Mouse (Mus musculus) hindbrain, embryonic 10.5 days (tissue): ENCODE results near the gene Plk4. TPM values are rescaled to one million over a fixed set of nuclear protein-coding genes. Genes with fewer than 3 reads are reported as not detected.
A peak's percentile ranks its signal among the peaks of the same experiment; 100 is the strongest.
"Not testable (repeated sequence)": the region's sequence is repeated elsewhere in the genome, so short reads cannot be mapped to it uniquely, and the experiment has no call there.

Experiments used
- DNase-seq: peaks from one replicate; pipeline ENCODE4 v3.0.0-alpha.2; 2017; ENCODE audit warnings: low spot score
- H3K27ac ChIP-seq: fragments of 300-500 bp; sonication (generic); 2 replicates; pipeline ENCODE4 v1.5.1; 2016; ENCODE audit warnings: mild to moderate bottlenecking, moderate library complexity
- H3K27me3 ChIP-seq: fragments of 300-500 bp; sonication (generic); 2 replicates; pipeline ENCODE4 v1.6.1; 2016; ENCODE audit warnings: mild to moderate bottlenecking; ENCODE audit not compliant: poor library complexity, insufficient read depth, severe bottlenecking
- H3K36me3 ChIP-seq: fragments of 300-500 bp; sonication (generic); 2 replicates; pipeline ENCODE4 v1.6.1; 2016; ENCODE audit warnings: mild to moderate bottlenecking, moderate library complexity
- H3K4me1 ChIP-seq: fragments of 300-500 bp; sonication (generic); replicated peaks from 2 replicates; pipeline ENCODE4 v1.6.1; 2016; ENCODE audit warnings: mild to moderate bottlenecking
- H3K4me3 ChIP-seq: fragments of 300-500 bp; sonication (generic); 2 replicates; pipeline ENCODE4 v1.5.1; 2016; ENCODE audit warnings: mild to moderate bottlenecking, moderate library complexity
- H3K9me3 ChIP-seq: fragments of 300-500 bp; sonication (generic); 2 replicates; pipeline ENCODE4 v1.6.1; 2016; ENCODE audit warnings: mild to moderate bottlenecking, moderate library complexity
- WGBS: fragments of 180-500 bp; shearing (Covaris S2); methylation state at CpG from one replicate; pipeline ENCODE4 v1.1.7; 2016; 5-methylcytosine and 5-hydroxymethylcytosine counted together
- polyA plus RNA-seq: library from polyadenylated mRNA; unstranded; fragments of >200 nt; fragmentation: Nextera tagmentation; extraction: Ambion mirVana; gene quantifications from 2 replicates; pipeline ENCODE4 v1.2.1, GENCODE M21; 2016

Gene Plk4
- polyA plus RNA-seq, 1 experiment from 2014 or later, result 52.6 TPM

GRCm38 (mm10) chr3:40846957-40847017 is 47.0 kb downstream of the Plk4 start, which contains the start of gene Abhd18:
TSS of gene Abhd18 (plus strand) at chr3:40846970.
- not testable (repeated sequence) for H3K9me3 ChIP-seq

GRCm38 (mm10) chr3:40847018-40847417 is 47.2 kb downstream of the Plk4 start:
- peak; percentile 64 for DNase-seq
- not testable (repeated sequence) for H3K36me3 ChIP-seq, H3K9me3 ChIP-seq, H3K27me3 ChIP-seq
- Histone ChIP-seq H3K27ac (peak overlapping the region; percentile 75), H3K4me1 (peaks cover 10% of the 10 kb centered on the region; the same call in 1 of the 2 replicates), H3K4me3 (peak overlapping the region; percentile 57)
- WGBS, result under 1% methylated on average over 20 of the region's 21 CpGs

More at GRCm38 (mm10) chr3:40846957-40847017, 47.0 kb downstream of the Plk4 start, which contains the start of gene Abhd18:
- H3K36me3 ChIP-seq, DNase-seq, H3K27me3 ChIP-seq: not testable (repeated sequence)
- 0% methylated on average over 3 of the region's 4 CpGs for WGBS
- peaks cover 10% of the 10 kb centered on the region; the same call in 1 of the 2 replicates for H3K4me1 ChIP-seq
- H3K27ac ChIP-seq, result peak within 1 kb of the TSS; percentile 88
- peak within 1 kb of the TSS; percentile 57 for H3K4me3 ChIP-seq

- not testable (repeated sequence) for H3K27me3 ChIP-seq, H3K4me3 ChIP-seq, H3K27ac ChIP-seq, H3K9me3 ChIP-seq, H3K36me3 ChIP-seq, DNase-seq
- WGBS, result 90% methylated on average over 2 of the region's 2 CpGs
- H3K4me1 ChIP-seq, result peaks cover 10% of the 10 kb centered on the region; the same call in 1 of the 2 replicates
These were observed 48.1 kb downstream of the Plk4 start for GRCm38 (mm10) chr3:40847936-40848335.

GRCm38 (mm10) chr3:40853123-40853738 is 53.4 kb downstream of the Plk4 start:
- 88% methylated on average over 3 of the region's 3 CpGs for WGBS
- not testable (repeated sequence) for H3K4me1 ChIP-seq, H3K9me3 ChIP-seq, H3K27me3 ChIP-seq, DNase-seq, H3K4me3 ChIP-seq, H3K27ac ChIP-seq, H3K36me3 ChIP-seq

Other genes with a start within 250 kb of the Plk4 start
- 0.09 and 0.12 TPM in 2 replicates for gene Slc25a31, start 91.2 kb upstream of the Plk4 start, polyA plus RNA-seq
- 42.2 and 49.0 TPM in 2 replicates for gene Hspa4l, start 55.5 kb upstream of the Plk4 start, polyA plus RNA-seq
- 7.2 TPM in 2 replicates for gene Mfsd8, start 46.9 kb downstream of the Plk4 start, polyA plus RNA-seq
- 6.2 and 6.9 TPM in 2 replicates for gene Abhd18, start 47.0 kb downstream of the Plk4 start, polyA plus RNA-seq
- 0.10 and 0.17 TPM in 2 replicates for gene 1700034I23Rik, start 102.5 kb downstream of the Plk4 start, polyA plus RNA-seq
- gene Larp1b, start 149.8 kb downstream of the Plk4 start, polyA plus RNA-seq, result 1.7 and 2.3 TPM in 2 replicates